Mouse (Mus musculus) adrenal gland, postnatal 36 days (tissue): ENCODE measurements around the gene Itih5. TPM values are rescaled to one million over a fixed set of nuclear protein-coding genes. Genes with fewer than 3 reads are reported as not detected.

Experiments used
- DNase-seq, 2 experiments: peaks; one replicate each; pipeline ENCODE4 v3.0.0; 2021; ENCODE audit warnings: mixed read lengths in 1 of 2
- long read RNA-seq, 2 experiments: library from polyadenylated mRNA; stranded (forward); transcript quantifications; one replicate each; pipeline ENCODE4 v2.0.0; 2021; ENCODE audit warnings: borderline sequencing depth in 2 of 2
- total RNA-seq, 2 experiments: library from RNA; stranded (reverse); gene quantifications; 2 replicates each; pipeline ENCODE4 v1.2.3; 2021

The Itih5 gene
- total RNA-seq: 10 to 100 TPM; 29.7 to 38.5 TPM
- long read RNA-seq, experiment 1, full-length matches to known transcripts: 13 of 21 reads
- long read RNA-seq, experiment 1, partial matches to known transcripts: 4 of 21 reads
- long read RNA-seq, experiment 1, other reads (novel, unspliced or antisense): 4 of 21 reads
- long read RNA-seq, experiment 2, full-length matches to known transcripts: 1 of 3 reads
- long read RNA-seq, experiment 2, partial matches to known transcripts: 1 of 3 reads
- long read RNA-seq, experiment 2, other reads (novel, unspliced or antisense): 1 of 3 reads

DNA sequence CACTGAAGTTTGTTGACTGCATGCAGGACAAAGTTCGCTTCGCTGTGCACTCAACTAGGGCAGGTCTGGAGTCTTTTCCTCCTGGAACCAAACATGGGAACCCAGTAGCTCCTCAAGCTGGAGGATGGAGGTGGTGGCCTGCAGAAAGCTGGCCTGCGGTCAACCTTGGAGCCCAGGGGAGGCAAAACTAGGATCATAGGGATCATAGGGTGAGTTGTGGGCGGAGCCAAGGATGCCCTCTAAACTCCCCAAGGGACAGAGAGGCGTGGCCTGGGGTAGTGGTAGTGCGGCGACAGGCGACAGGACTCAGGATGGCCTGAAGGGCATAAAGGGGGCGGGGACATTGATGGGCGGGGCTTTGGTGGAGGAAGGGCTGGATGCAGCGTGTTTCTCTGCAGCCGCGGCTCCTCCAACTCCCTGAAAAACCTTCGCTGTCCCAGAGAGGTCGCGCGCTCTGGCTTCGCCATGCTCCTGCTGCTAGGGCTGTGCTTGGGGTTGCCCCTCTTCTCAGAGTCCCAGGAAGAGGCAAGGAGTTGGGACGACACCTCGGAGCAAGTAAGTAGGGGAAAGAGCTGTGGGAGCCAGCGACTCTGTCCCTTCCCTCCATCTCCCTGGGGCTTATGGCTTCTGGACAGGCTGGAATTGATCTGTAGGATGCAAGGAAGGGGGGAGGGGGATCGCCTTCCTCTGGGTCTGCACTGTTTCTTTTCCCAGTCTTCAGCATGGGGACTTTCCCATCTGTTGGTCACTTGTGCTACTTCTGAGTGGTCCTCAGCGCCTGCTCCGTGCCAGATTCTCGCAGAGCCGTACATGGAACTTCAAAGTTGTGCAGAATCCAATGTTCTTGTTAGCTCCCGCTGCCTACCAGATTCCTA, at the start of gene Itih5:
Itih5 (plus strand) TSS at position 371 of the 875 bp plus-strand sequence.
- DNase-seq: peak; percentile 45 to 73

DNA sequence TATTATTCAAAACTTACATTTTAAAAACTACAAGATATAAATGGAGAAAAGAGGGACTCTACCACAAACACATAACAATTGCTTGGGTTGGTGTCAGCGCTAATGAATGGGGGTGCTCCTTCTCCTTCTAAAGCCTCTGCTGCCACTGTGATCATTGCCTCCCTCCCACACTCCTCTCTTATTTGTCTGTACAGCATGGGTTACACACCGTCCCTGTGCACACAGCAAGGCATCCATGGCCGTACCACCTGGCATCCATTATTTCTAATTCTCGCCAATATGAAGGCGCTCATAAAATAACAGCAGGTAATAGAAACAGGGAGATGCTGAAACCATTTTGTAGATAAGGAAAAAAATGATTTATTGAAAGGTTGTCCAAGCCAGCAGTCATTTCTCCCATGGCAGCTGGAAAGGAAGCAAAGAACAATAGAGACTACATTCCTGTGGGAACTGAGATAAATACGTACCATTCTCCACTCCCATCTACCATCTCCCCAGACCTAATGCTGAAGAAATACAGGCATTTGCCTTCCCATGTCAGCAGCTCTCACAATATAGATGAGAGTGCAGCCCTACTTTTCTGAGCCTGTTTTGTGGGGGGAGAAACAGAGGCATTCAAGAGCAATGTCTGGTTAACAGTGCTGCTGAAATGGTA, 44.7 kb upstream of the Itih5 start:
- no peak for DNase-seq

DNA sequence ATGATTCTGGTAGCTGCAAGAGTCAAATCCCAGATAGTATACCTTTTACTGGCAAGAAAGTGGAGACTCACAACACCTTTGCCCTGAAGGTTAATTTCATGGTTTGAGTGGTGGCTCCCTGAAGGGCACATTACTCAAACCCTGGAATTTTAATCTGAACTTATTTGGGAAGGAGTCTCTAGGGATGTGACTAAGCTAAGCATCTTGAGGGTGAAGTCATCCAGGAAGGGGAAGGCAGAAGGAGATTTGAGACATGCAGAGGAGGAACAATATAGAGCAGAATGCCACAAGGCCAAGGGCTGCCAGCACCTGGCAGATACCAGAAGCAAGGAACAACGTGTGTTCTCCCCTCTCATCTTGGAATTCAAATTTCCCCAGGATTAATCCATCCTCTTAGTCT, 34.6 kb upstream of the Itih5 start:
- no peak for DNase-seq

DNA sequence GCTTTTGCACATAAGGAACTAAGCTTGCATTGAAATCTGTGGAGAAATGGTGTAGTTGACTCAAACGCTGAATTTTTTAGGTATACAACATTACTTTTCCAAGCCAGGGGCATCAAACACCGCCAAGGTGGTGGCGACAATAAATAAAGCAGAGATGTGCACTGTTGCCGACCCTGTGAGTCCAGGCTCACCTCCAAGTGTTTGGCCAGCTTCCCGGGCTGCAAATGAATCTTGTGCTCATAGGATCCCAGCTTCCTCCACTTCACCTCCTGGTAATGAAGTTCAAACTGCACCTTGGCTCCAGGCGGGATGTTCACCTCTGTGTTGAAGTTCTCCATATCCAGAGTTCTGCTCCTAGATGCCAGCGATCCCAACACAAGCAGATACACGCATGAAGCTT, 34.1 kb upstream of the Itih5 start:
- no peak for DNase-seq

DNA sequence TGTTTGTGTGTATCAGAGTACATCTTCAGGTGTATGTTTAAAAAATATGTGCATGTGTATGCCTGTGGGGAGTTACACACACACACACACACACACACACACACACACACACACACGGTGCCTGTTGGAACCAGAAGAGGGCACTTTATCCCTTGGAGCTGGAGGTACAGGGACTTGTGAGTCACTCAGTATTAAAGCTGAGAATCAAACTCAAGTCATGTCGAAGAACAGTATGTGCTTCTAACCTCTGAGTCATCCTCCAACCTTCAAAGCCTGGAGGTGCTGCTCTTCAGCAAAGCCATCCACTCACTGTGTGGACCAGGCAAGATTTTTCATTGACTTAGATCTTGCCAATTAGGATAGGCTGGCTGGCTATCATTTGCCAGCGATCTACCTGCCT, 31.5 kb upstream of the Itih5 start:
- peak; percentile 12 to 59 for DNase-seq

DNA sequence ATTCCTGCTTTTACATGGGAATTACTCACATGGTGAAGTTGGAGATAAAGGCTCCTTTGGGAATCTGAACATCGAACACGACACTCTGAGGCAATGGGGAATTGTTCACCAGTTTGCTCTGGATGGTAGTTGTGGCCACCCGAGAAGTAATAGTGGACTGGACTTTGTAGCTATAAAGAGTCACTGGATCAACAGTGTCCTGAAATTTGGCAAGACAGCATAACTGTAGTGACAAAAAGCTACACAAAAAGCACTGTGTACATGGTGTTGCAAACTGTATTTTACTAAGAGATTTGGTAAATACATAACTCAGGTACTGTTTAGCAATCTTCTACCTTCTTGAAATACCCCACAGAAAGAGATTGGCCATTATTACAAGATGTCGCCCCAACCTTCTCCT, 27.2 kb upstream of the Itih5 start:
- DNase-seq: no peak

DNA sequence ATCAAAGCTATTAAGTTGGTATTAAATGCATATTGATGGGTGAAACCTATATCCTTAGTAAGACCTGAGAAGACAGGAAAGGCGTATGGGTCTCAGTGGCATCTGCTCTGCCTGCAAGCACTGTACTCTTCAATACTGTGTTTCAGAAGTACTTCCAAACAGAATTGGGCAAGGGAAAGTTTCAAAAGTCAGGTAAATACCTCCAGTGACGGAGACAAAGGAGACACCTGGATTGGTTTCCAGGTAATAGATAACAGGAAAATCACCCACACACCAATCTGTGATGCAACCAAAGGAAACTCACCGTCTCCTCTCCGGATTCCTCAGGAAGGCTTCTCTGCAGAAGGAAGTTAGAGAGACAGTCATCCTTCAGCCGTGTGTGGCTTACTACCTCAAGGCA, 25.9 kb upstream of the Itih5 start:
- no peak for DNase-seq

DNA sequence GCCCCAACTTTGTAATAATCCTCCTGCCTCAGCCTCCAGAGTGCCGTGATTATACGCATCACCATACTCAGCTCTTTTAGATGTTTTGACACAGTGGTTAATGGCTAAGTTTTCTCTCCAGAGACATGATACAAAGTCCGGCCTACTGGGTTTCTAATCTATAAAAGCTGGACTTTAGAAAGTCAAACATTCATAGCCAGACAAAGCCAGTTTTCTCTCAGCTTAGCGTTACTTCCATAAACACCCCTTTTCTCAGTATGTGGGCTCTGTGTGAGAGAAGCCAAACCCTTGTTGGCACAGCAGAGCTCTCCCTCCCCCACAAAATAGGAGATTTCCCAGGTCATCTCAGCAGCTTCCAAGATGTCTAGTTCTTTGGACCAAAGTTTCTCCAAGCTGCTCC, 24.8 kb upstream of the Itih5 start:
- no peak for DNase-seq

DNA sequence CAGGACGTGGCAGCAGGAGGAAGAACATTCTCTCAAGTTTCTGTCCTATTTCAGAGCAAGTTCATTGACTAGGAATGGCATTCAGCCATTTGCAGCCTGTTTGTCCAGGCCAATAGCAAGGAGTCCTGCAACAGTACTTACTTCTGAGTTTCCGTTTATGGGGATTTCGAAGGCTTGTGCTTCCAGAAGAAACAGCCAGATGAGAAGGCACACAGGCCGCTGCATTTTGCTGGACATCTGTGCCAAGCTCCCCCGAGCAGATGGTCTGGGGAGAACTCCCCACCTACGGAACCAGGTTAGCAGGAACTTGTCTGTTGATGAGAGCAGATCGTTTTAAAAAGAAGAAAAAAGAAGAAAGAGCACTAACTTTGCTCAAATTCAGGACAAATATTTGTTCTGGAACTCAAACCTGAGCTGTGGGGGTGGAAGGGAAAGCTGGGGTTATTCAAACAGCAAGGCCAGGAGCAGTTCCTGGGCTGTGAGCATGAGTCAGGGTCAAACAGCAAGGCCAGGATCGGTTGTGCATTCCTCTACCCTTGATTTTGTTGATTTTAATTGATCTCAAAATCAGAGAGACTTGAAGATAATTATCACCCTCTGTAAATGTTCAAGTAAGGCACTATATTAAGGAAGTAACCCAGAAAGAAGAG, 22.9 kb upstream of the Itih5 start:
- peak; percentile 9 to 39 for DNase-seq

DNA sequence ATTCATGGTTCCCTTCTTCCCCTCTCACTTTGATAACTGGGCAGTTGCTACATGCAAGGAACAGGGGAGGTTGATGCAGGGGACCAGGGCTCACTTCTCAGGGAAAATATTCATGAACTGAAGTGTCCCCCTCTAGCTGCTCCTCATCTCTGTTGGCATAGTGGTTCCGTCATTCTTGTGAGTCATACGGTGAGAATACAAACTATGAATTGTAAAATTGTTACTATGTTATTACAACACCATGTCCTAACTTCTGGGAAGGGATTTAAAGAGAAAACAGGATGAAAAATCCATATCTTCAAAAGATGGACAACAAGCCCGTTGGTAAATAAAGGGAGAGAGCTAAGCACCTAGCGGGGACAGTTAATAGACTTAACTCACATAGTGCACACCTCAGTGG, 22.1 kb upstream of the Itih5 start, which contains the start of gene Itih2:
Itih2 (minus strand) TSS at position 101 of the 400 bp plus-strand sequence.
- no peak for DNase-seq

DNA sequence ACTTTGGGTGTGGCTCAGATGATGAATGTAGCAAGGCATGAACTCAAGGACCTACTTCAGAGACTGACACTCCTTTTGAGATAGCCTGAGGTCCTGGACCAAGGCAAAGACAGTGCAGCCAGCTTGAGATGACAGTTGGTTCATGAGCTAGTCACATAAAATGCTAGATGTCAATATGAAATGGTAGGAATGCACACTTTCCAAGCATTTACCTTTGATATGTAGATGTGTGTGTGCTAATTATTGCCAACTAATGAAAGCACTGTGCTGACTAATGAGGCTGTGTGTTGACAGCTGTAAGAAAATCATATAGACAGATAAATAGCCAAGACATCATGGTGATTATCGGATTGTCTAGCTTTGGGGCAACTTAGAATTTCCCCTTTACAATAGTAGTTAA, 21.2 kb upstream of the Itih5 start:
- no peak for DNase-seq

DNA sequence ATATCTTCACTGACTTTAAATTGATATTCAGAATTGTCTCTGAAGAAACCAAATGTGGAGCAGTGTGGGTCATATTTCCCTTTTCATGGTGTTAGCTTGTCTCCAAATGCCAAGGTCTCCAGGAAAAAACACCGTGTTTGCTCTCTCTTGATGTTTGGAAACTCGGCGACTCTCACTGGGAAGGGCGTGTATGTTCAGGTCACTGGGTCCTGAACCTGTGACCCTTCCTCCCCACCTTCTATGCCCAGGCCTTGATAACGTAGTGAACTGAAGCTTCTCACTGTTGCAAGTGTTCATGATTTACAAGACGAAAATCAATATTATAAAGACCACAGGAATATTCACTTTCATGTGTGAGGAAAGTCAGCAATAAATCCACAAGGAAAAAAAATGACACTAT, 19.4 kb upstream of the Itih5 start:
- no peak for DNase-seq

DNA sequence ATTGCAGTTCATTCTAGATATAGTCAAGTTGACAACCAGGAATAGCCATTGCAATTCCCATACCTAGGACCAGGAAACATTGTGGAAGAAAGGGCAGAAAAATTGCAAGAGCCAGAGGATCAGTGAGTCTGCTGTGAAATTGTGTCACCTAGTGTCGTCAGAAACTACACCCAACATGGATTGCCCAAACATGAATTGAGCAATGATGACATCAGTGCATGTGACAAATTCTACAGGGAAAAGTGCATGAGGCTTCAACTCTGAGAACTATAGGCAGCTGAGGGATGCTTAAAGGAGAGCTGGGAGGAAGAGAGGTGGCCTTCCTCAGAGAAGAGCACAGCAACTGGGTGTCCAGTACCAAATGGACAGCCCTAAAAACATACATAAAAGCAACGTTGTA, 16.1 kb upstream of the Itih5 start:
- DNase-seq: no peak

DNA sequence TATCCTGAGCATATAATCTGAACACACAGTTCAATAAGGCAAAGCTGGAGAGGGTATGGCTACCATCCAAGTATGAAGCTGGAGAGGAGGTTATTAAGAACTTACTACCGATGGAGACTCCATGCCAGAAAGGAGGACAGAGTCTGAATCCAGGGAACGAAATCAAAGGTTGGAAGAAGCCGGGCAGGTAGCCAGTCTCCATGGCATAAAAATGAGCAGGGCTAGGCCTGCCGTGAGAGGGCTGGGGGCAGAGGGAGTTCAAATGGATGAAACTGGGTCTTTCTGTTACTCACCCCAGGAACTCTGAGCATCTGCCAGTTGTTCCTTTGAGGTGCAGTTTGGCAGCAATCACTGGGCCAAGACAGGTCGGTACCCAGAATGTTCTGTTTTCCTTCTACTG, 12.9 kb upstream of the Itih5 start:
- no peak for DNase-seq

DNA sequence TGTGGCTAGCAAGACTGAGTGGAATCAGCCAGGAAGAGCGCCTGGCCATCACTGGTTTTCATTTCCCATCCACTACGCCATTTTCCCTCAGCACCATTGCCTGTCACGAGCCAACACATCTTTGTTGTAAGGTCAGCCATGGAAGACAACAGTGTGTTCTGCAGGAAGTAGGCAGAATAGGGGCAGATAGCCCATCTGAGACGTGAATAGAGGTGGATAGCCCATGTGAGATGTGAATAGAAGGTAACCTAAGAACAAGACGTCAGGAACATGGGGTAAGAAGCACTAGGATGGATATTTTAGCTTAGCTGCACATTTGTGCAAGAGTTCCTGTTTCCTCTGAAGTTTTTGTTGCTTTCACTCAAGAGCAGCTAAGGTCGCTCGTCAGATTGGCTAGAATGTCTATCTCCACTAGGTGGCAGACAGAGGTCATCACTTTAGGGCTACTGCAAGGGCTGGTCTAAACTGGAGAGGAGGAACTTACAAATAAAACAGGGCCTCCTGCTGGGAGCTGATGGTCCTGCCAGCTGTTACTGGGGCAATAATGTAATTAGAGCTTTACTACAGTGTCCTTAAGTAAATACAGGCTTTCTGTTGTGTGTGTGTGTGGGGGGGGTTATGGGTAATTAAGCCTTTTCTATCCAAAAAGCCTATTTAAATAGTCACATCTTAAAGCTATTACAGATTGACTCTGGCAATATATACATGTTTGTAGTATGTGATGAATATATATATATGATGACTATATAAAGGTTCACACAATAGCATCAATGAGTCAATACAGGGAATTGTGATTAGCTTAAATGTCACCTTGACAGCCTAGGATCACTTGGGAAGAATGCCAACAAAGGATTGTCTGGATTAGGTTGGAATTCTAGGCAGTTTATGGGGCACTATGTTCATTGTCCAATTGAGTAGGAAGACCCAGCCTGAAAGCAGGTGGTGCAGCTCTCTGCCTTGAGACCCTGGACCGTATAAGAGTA, 10.6 kb upstream of the Itih5 start:
- DNase-seq: peak; percentile 57 to 68

DNA sequence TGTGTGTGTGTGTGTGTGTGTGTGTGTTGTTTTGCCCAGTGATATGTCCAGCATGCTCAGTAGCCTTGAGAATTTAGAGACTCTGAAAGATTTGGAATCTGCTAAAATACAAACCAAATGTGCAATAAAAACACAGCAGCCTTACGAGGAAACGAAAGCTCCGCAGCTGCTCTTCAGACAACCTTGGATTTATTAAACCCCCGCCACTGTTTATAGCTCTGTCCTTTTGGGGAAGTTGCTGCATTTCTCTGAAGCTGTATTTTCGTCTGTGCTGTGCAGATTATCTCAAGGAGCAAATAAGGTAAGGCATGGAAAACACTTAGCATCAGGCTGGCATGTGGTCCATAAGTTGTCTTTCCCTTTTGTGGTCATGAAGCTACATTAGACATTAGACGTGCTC, 7.9 kb upstream of the Itih5 start:
- no peak for DNase-seq

DNA sequence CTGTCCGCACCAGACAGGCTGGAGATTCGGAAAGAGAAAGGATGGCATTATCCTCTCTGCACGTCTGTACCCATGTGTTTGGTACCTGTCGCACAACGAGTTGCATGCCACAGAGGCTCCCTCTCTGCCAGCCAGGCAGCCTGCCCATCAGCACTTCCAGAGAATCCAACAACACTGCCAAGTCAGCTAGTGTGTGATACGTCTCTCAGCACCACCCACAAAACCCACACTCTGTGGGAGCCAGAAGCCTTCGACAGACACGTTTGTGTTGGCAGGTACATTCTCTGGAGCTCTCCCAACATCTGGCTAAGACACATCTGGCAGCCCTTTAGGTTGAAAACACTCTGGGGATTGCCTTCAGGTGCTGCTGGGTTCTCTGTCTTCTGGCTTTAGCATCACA, 6.2 kb upstream of the Itih5 start:
- DNase-seq: no peak

DNA sequence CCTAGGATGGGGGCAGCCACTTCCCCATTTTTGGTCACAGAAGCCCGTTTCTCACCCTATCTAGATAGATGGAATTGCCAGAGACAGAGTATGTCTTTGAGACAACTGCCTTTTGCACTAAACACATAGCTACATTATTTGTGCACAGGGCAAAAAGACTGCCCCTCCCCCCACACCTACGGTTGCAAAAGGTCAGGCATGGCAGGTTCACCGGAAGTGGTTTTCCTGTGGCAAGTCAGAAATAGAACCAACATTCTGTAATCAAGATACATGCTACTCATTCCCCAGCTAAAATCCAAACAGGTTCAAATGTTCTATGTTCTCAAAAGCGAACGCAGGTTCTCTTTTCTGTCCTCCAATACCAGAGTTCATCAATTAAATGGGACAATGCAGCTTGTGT, 781 bp upstream of the Itih5 start:
- DNase-seq: no peak

DNA sequence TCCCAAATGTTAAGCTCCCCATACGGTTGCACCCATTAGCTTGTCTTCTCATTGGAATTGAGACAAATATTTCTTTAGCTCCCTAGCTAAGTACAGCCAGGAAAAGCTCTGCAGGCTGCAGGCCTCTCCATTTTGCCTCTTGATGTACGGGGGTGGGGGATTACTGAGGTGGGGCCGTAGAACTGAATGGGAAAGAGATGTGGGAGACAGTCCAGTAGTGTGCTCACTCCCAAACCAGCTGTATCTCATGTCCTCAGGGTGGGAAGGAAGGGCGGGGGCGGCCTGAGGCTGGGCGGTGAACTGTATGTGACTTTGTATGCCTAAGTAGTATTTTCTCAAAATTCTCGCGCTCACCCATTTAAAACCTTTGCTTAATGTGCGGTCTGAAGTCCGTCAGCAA, 3.8 kb downstream of the Itih5 start:
- DNase-seq: no peak

DNA sequence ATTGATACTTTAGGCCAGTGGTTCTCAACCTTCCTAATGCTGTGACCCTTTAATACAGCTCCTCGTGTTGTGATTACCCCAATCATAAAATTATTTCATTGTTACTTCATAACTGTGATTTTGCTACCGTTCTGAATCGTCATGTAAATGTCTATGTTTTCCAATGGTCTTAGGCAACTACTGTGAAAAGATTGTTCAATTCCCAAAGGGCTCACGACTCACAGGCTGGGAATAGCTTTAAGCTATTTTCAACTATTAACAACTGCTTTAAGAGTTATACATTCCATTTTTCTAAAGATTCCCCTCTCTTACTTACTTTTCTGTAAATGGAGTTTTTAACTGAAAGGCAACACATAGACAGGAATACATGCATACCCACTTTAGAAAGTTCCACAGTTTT, 8.6 kb downstream of the Itih5 start:
- no peak for DNase-seq

DNA sequence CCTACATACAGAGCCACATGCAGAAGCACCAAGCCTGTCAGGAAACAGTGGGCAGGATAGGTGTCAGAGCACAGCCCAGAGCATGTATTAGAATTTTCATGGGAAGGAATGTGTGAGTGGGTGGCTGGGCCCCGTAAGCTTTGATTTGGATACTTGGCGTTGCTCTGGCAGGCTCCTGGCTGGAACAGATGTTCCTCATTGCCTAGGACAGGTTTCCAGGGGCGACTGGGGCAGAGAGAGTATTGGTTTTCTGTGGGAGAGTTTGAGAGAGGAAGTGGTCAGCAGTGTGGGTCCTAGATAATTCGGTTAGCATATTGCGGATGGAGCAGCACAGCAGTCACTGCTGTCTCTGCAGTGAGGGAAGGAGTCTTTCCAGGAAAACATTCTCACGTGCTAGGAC, 13.3 kb downstream of the Itih5 start:
- no peak for DNase-seq
